Mouse (Mus musculus): ENCODE data around the gene Txn2. TPM values are rescaled to one million over a fixed set of nuclear protein-coding genes. Genes with fewer than 3 reads are reported as not detected.

Txn2 gene
- polyA plus RNA-seq, 1 experiment from 2014 or later: 291 TPM

DNA sequence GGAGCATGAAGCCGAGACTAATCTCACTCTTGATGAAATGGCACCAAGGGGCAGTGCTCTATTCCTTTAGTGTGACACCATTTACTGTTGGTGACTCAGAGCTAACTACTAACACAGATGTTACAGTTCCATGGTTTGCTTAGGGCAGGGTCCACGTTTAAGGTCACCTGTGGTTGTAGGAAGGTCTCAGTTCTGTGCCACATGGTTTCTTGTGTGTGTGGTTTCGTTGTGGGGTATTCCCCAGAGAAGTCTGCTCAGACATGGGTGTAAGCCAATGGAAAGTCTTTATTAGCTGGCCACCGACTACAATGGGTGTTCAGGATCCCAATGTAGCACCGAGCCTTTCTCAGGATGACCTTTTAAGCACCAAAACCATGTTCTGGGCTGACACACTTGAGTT is 9.7 kb upstream of the Txn2 start:
- DNase-seq (ENCODE audit: low spot score): no peak
- ATAC-seq: no peak
- Histone ChIP-seq H3K36me3 (ENCODE audit: control insufficient read depth, insufficient read depth, low read length) (peaks cover 17% of the 10 kb centered on the region), H3K4me3 (ENCODE audit: low read depth, low read length) (no peak overlapping the region), H3K9ac (ENCODE audit: low read length) (no peak overlapping the region), H3K27ac (ENCODE audit: low read depth, low read length) (no peak overlapping the region), H3K4me2 (ENCODE audit: low read length) (no peak overlapping the region), H3K9me3 (replicated peaks; ENCODE audit: control insufficient read depth, low read length) (no peaks in the 10 kb centered on the region), H3K4me1 (ENCODE audit: control insufficient read depth, insufficient read depth, low read length) (peaks cover 2% of the 10 kb centered on the region; the same call in 1 of the 2 replicates), H3K27me3 (replicated peaks; ENCODE audit: control insufficient read depth, insufficient read depth, low read length) (no peaks in the 10 kb centered on the region)
- 85% methylated on average over 5 of the region's 5 CpGs for WGBS

- peak; percentile 71 for ATAC-seq
- peak; percentile 81 for DNase-seq (ENCODE audit: low spot score)
- Histone ChIP-seq H3K4me3 (ENCODE audit: low read depth, low read length) (no peak overlapping the region), H3K4me2 (ENCODE audit: low read length) (no peak overlapping the region), H3K36me3 (ENCODE audit: control insufficient read depth, insufficient read depth, low read length) (no peaks in the 10 kb centered on the region), H3K27ac (ENCODE audit: low read depth, low read length) (peak overlapping the region; percentile 5), H3K9me3 (replicated peaks; ENCODE audit: control insufficient read depth, low read length) (no peaks in the 10 kb centered on the region), H3K27me3 (replicated peaks; ENCODE audit: control insufficient read depth, insufficient read depth, low read length) (no peaks in the 10 kb centered on the region), H3K4me1 (ENCODE audit: control insufficient read depth, insufficient read depth, low read length) (peaks cover 5% of the 10 kb centered on the region; the same call in 1 of the 2 replicates), H3K9ac (ENCODE audit: low read length) (no peak overlapping the region)
- WGBS: 74% methylated on average over 14 of the region's 14 CpGs
Observed at GRCm38 (mm10) chr15:77935673-77936375, 7.0 kb upstream of the Txn2 start.

GRCm38 (mm10) chr15:77934968-77935367 is 6.2 kb upstream of the Txn2 start:
- Histone ChIP-seq H3K9ac (ENCODE audit: low read length) (no peak overlapping the region), H3K9me3 (replicated peaks; ENCODE audit: control insufficient read depth, low read length) (no peaks in the 10 kb centered on the region), H3K27ac (ENCODE audit: low read depth, low read length) (peak overlapping the region; percentile 70), H3K4me3 (ENCODE audit: low read depth, low read length) (no peak overlapping the region), H3K4me2 (ENCODE audit: low read length) (no peak overlapping the region), H3K36me3 (ENCODE audit: control insufficient read depth, insufficient read depth, low read length) (no peaks in the 10 kb centered on the region), H3K4me1 (ENCODE audit: control insufficient read depth, insufficient read depth, low read length) (peaks cover 6% of the 10 kb centered on the region; the same call in 1 of the 2 replicates), H3K27me3 (replicated peaks; ENCODE audit: control insufficient read depth, insufficient read depth, low read length) (no peaks in the 10 kb centered on the region)
- ATAC-seq (no peak), DNase-seq (ENCODE audit: low spot score) (no peak)
- WGBS: 59% methylated on average over 5 of the region's 5 CpGs

- no peak for DNase-seq (ENCODE audit: low spot score)
- peaks cover 12% of the 10 kb centered on the region for H3K4me1 ChIP-seq (ENCODE audit: control insufficient read depth, insufficient read depth, low read length)
- WGBS: 77% methylated on average over 11 of the region's 11 CpGs
- no peaks in the 10 kb centered on the region for H3K36me3 ChIP-seq (ENCODE audit: control insufficient read depth, insufficient read depth, low read length)
- no peak overlapping the region for H3K4me2 ChIP-seq (ENCODE audit: low read length)
- H3K27me3 ChIP-seq (replicated peaks; ENCODE audit: control insufficient read depth, insufficient read depth, low read length): no peaks in the 10 kb centered on the region
- H3K27ac ChIP-seq (ENCODE audit: low read depth, low read length): 0 out of 2 replicates have a peak overlapping the region, but pooled peaks have one; percentile 70
- H3K9me3 ChIP-seq (replicated peaks; ENCODE audit: control insufficient read depth, low read length): no peaks in the 10 kb centered on the region
- H3K4me3 ChIP-seq (ENCODE audit: low read depth, low read length): no peak overlapping the region
- no peak for ATAC-seq
- H3K9ac ChIP-seq (ENCODE audit: low read length): peak overlapping the region; percentile 9; the same call in 1 of the 2 replicates
Observed at GRCm38 (mm10) chr15:77934326-77934725, 5.5 kb upstream of the Txn2 start.

GRCm38 (mm10) chr15:77933770-77934169 is 5.0 kb upstream of the Txn2 start:
- Histone ChIP-seq H3K27me3 (replicated peaks; ENCODE audit: control insufficient read depth, insufficient read depth, low read length) (no peaks in the 10 kb centered on the region), H3K4me2 (ENCODE audit: low read length) (peak overlapping the region; percentile 35), H3K9me3 (replicated peaks; ENCODE audit: control insufficient read depth, low read length) (no peaks in the 10 kb centered on the region), H3K4me3 (ENCODE audit: low read depth, low read length) (no peak overlapping the region), H3K27ac (ENCODE audit: low read depth, low read length) (no peak overlapping the region), H3K36me3 (ENCODE audit: control insufficient read depth, insufficient read depth, low read length) (no peaks in the 10 kb centered on the region), H3K4me1 (ENCODE audit: control insufficient read depth, insufficient read depth, low read length) (peaks cover 14% of the 10 kb centered on the region), H3K9ac (ENCODE audit: low read length) (peak overlapping the region; percentile 9; the same call in 1 of the 2 replicates)
- whole genome bisulfite sequencing: under 1% methylated on average over 14 of the region's 14 CpGs
- ATAC-seq (peak; percentile 17; the same call in 1 of the 2 replicates), DNase-seq (ENCODE audit: low spot score) (peak; percentile 94)

DNA sequence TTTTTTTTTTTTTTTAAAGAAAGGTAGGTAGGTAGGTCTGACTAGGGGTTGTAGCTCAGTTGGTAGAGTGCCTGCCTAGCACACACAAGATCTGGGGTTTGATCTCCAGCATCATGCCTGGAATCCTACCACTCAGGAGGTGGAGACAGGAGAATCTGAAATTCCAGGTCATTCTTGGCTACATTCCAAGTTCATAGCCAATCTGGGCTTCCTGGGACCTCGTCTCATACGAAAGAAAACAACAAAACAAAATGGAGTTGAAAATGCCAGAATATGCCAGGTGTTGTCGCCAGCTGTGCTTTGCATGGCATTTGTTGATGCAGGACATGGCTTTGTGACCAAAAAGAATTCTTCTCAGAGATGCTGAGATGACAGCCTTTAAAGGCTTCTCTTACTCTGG is 4.4 kb upstream of the Txn2 start:
- Histone ChIP-seq H3K27ac (ENCODE audit: low read depth, low read length) (no peak overlapping the region), H3K4me3 (ENCODE audit: low read depth, low read length) (no peak overlapping the region), H3K9me3 (replicated peaks; ENCODE audit: control insufficient read depth, low read length) (no peaks in the 10 kb centered on the region), H3K4me1 (ENCODE audit: control insufficient read depth, insufficient read depth, low read length) (peaks cover 15% of the 10 kb centered on the region), H3K4me2 (ENCODE audit: low read length) (no peak overlapping the region), H3K27me3 (replicated peaks; ENCODE audit: control insufficient read depth, insufficient read depth, low read length) (no peaks in the 10 kb centered on the region), H3K36me3 (ENCODE audit: control insufficient read depth, insufficient read depth, low read length) (no peaks in the 10 kb centered on the region), H3K9ac (ENCODE audit: low read length) (no peak overlapping the region)
- 63% methylated on average over 3 of the region's 3 CpGs for WGBS
- DNase-seq (ENCODE audit: low spot score) (no peak), ATAC-seq (no peak)

DNA sequence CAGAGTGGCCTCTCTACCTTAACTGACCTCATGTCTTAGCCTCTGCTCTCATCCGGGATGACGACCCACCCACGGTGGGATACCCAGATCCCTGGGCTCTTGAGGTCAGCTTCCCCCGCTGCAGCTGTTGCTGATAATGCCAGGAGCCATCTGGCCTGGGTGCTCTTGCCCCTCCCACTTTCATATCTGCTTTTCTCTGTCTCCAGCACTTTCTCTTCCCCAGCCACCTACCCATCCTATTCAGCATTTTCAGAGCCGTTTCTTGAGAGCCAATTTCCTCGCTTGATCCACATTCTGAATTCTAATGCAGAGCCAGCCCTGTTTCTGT is 2.8 kb upstream of the Txn2 start:
- no peak for ATAC-seq
- 75% methylated on average over 6 of the region's 6 CpGs for WGBS
- no peaks in the 10 kb centered on the region for H3K27me3 ChIP-seq (replicated peaks; ENCODE audit: control insufficient read depth, insufficient read depth, low read length)
- DNase-seq (ENCODE audit: low spot score): no peak
- no peak overlapping the region for H3K9ac ChIP-seq (ENCODE audit: low read length)
- H3K36me3 ChIP-seq (ENCODE audit: control insufficient read depth, insufficient read depth, low read length): peaks cover 7% of the 10 kb centered on the region; the same call in 1 of the 2 replicates
- H3K27ac ChIP-seq (ENCODE audit: low read depth, low read length): no peak overlapping the region
- H3K4me3 ChIP-seq (ENCODE audit: low read depth, low read length): no peak overlapping the region
- H3K4me1 ChIP-seq (ENCODE audit: control insufficient read depth, insufficient read depth, low read length): peaks cover 23% of the 10 kb centered on the region
- H3K9me3 ChIP-seq (replicated peaks; ENCODE audit: control insufficient read depth, low read length): no peaks in the 10 kb centered on the region
- H3K4me2 ChIP-seq (ENCODE audit: low read length): no peak overlapping the region

DNA sequence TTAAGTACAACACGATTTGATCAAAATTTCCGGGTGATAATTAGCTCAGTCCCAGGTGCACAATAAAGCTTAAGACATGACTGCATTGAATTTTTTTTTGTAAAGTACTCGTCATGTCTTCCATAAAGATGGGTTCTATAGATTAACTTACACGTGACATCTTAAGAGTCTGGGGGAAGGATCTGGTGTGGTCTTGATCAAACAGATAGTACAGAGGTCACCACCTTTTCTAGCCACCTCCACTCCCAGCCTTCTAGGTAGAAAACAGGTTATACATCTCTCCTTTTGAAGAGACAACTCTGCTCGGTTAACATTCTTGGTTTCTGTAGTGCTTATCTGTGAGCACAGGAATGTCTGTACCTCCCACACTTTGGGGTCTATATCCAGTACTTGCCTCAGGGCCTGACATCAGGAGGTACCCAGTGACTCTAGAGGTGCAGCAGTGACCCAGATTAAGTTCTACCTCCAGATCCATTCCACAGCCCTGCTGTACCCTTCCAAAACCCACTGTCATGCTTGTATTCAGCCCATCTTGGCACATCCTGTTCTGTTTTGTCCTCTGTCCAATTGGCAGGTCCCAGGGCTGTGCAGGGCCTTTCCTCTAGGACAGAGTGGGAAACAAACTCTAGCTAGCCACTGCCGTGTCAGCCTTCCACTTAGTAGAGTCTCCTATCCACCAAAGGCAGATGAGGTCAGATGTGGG is 2.3 kb upstream of the Txn2 start:
- Histone ChIP-seq H3K4me3 (ENCODE audit: low read depth, low read length) (no peak overlapping the region), H3K36me3 (ENCODE audit: control insufficient read depth, insufficient read depth, low read length) (peaks cover 12% of the 10 kb centered on the region; the same call in 1 of the 2 replicates), H3K4me1 (ENCODE audit: control insufficient read depth, insufficient read depth, low read length) (peaks cover 23% of the 10 kb centered on the region), H3K9me3 (replicated peaks; ENCODE audit: control insufficient read depth, low read length) (no peaks in the 10 kb centered on the region), H3K9ac (ENCODE audit: low read length) (no peak overlapping the region), H3K4me2 (ENCODE audit: low read length) (no peak overlapping the region), H3K27ac (ENCODE audit: low read depth, low read length) (no peak overlapping the region), H3K27me3 (replicated peaks; ENCODE audit: control insufficient read depth, insufficient read depth, low read length) (no peaks in the 10 kb centered on the region)
- 81% methylated on average over 6 of the region's 6 CpGs for WGBS
- ATAC-seq (no peak), DNase-seq (ENCODE audit: low spot score) (no peak)

- Histone ChIP-seq H3K9ac (ENCODE audit: low read length) (peak overlapping the region; percentile 69), H3K4me3 (ENCODE audit: low read depth, low read length) (peak overlapping the region; percentile 58), H3K27me3 (replicated peaks; ENCODE audit: control insufficient read depth, insufficient read depth, low read length) (no peaks in the 10 kb centered on the region), H3K36me3 (ENCODE audit: control insufficient read depth, insufficient read depth, low read length) (peaks cover 16% of the 10 kb centered on the region), H3K4me2 (ENCODE audit: low read length) (peak overlapping the region; percentile 78), H3K27ac (ENCODE audit: low read depth, low read length) (no peak overlapping the region), H3K9me3 (replicated peaks; ENCODE audit: control insufficient read depth, low read length) (no peaks in the 10 kb centered on the region), H3K4me1 (ENCODE audit: control insufficient read depth, insufficient read depth, low read length) (peaks cover 23% of the 10 kb centered on the region)
- DNase-seq (ENCODE audit: low spot score) (no peak), ATAC-seq (no peak)
- 47% methylated on average over 8 of the region's 8 CpGs for WGBS
Observed at GRCm38 (mm10) chr15:77929804-77930203, 998 bp upstream of the Txn2 start.
